Mouse (Mus musculus): Measurements from ENCODE around the gene Mcm5.

Mcm5 gene

DNA sequence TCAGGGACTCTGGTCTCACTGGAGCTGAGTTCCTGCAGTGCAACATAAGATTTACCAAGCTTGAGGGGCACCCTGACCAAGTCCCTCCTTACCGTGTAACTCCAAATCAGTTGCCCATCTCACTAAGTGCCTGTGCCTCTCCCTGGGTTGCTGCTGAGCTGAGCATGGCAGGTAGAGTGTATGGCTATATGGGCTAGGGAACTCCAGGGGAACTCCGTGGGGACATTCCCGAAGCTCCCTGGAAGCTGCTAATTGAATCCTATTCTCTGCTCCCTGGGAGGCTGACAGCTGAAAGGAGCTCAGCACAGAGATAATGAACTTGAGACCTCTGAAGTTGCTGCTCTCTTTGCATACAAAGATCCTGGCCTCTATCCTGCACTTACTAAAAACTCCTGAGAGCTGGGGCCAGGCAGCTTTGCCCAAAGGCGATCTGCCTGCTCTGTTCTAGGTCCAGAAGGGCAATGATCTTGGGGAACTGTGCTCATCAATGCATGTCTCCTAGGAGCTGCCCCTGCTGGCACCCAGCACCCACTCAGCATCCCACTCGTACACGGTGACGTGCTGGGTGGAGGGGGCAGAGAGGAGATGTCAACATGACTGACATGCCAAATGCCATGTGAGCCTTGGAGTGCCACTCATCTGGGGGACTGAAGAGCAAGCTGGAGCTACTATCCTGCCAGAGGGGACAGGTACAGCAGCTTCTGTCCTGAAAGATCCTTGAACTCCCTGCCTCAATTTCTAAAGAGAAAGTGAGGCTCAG is 48.3 kb downstream of the Mcm5 start:
- intact Hi-C loops (cut with DNase I), result no loop called here

DNA sequence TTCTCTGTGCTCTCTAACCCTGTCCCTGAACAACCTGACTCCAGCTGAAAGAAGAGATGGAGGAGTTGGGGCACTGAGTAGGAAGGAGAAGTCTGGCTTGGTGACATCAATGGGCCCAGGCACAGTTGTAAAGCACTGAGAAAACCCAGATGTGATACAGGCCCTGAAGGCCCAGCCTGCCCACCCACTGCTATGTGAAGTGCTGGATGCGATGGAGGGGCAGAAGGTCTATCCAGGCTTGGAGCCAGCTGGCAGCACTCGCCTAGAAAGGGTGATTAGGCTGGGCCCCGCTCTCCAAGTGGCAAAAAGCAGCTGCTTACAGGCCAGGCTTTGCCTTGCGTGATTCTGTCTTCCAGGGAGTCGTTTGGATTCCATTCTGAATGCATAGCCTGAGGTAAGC is 60.0 kb downstream of the Mcm5 start:
- intact Hi-C loops (cut with DNase I), result no loop called here

DNA sequence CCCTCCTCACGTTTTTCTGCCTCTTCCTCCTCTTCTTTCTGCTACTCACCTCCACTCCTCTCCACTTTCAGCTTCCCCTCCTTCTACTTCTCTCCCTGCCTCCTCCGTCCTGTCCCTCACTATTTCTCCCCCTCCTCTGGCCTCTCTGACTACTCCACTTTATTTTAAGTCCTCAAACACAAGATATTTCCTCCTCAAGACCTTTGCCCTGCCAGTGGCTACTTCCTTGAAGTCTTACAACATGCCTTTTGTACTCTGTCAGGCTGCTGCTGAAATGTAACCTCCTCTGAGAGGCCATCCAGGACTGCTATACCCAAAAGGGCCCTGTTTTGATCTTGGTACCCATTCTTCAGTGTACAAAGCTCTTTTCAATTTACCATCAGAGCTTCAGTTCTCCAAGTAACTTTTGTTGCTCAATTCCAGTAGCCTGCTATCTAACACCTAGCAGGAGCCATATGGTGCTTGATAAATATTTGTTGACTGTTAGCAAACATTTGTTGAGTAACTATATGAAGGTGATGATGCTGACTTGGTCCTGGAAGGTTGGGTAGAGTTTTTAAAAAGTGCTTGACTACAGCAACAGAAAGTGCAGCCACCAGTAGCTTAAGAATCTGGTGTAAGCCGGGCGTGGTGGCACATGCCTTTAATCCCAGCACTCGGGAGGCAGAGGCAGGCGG is 62.8 kb downstream of the Mcm5 start:
- intact Hi-C loops (cut with DNase I), result no loop called here
